Mouse (Mus musculus) neural tube, embryonic 11.5 days (tissue): ENCODE measurements at regions not wholly inside any gene's neighbourhood (a gene's known extent, or its start where the extent isn't known, plus 50 kb on each side); places are given as distances from the start of the nearest gene placed in this dataset.

Source experiments
- ATAC-seq: fragments of 200-750 bp; cut with Nextera tagmentation; 2 replicates; pipeline ENCODE4 v1.8.0; 2017; ENCODE audit warnings: moderate number of reproducible peaks, mild to moderate bottlenecking, moderate TSS enrichment, moderate library complexity; ENCODE audit not compliant: insufficient read depth, low FRiP score, low TSS enrichment
- DNase-seq: peaks from one replicate; pipeline ENCODE4 v3.0.0-alpha.2; 2015; ENCODE audit warnings: low spot score
- H3K27ac ChIP-seq: fragments of 300-500 bp; sonication (generic); 2 replicates; pipeline ENCODE4 v1.5.1; 2014; ENCODE audit warnings: low read depth, mild to moderate bottlenecking, low read length
- H3K27me3 ChIP-seq: fragments of 300-500 bp; sonication (generic); 2 replicates; pipeline ENCODE4 v1.6.1; 2014; ENCODE audit warnings: mild to moderate bottlenecking, low read length, mixed read lengths; ENCODE audit not compliant: control insufficient read depth, insufficient read depth
- H3K36me3 ChIP-seq: fragments of 300-500 bp; sonication (generic); 2 replicates; pipeline ENCODE4 v1.6.1; 2014; ENCODE audit warnings: mild to moderate bottlenecking, low read length, moderate library complexity, mixed read lengths; ENCODE audit not compliant: control insufficient read depth, insufficient read depth
- H3K4me1 ChIP-seq: fragments of 300-500 bp; sonication (generic); 2 replicates; pipeline ENCODE4 v1.6.1; 2014; ENCODE audit warnings: low read length, mixed read lengths; ENCODE audit not compliant: control insufficient read depth, insufficient read depth
- H3K4me2 ChIP-seq: fragments of 300-500 bp; sonication (generic); 2 replicates; pipeline ENCODE4 v1.6.1; 2014; ENCODE audit warnings: low read depth, mild to moderate bottlenecking, moderate library complexity
- H3K4me3 ChIP-seq: fragments of 300-500 bp; sonication (generic); 2 replicates; pipeline ENCODE4 v1.5.1; 2014; ENCODE audit warnings: low read depth, low read length
- H3K9ac ChIP-seq: fragments of 300-500 bp; sonication (generic); 2 replicates; pipeline ENCODE4 v1.6.1; 2014; ENCODE audit warnings: mild to moderate bottlenecking, low read length
- H3K9me3 ChIP-seq: fragments of 300-500 bp; sonication (generic); 2 replicates; pipeline ENCODE4 v1.6.1; 2016; ENCODE audit warnings: low read length; ENCODE audit not compliant: control insufficient read depth
- WGBS: fragments of 180-500 bp; shearing (Covaris S2); extraction: QIAGEN DNeasy Blood & Tissue Kit; methylation state at CpG from one replicate; pipeline ENCODE4 v1.1.7; 2014; 5-methylcytosine and 5-hydroxymethylcytosine counted together

DNA sequence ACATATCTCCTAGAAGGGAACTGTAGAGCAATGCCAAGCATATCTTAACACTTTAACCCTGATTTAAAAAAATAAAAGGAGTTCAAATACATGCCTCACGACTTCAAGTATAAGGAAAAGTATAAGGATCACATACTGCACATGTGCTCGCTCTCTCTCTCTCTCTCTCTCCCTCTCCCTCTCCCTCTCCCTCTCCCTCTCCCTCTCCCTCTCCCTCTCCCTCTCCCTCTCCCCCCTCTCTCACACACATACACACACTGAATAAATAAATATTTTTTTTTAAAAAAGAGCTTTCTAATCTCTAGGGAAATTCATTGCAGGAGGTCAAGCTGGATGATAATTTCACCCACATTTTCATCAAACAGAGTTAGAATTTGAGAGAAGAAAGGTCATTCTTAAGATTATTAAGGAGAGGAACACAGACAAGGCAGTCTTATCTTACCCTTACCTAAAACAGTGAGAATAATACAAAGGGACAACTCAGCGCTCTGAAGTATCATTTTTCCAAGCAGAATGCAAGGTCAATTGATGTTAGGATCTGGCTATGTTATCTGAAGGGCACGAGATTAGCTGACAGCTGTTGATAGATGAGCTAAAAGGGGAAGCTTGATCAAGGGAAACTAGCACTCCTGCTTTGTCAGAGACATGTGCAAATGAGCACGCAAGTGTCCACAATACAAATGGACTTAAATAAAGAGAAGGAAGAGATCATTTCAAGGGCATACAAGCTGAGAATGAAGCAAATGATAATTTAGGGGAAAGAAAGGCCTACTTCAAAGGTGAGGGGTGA, 634.8 kb upstream of the N6amt1 start:
- 57% methylated on average over 5 of the region's 5 CpGs for WGBS

DNA sequence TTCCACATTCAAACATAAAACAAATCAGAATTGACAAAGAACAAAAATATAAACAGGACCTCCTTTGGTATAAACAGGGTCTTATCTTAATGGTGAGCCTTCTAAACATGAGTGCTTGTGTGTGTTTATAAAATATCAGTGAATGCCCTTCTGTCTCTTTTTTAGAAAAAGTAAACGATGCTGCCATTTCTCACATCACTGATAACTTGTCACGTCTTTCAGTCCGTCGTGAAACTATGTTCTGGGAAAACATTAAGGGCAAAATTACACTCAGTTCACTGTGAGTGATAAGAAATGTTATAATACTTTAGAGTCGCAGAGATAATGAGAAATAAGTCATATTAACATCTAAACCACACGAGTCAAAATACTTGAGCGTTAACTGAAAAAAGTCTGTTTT, 635.6 kb upstream of the N6amt1 start:
- no peaks in the 10 kb centered on the region for H3K36me3 ChIP-seq
- no peak for DNase-seq
- no peak overlapping the region for H3K9ac ChIP-seq
- no peaks in the 10 kb centered on the region for H3K4me1 ChIP-seq
- no peak overlapping the region for H3K4me3 ChIP-seq
- H3K9me3 ChIP-seq, result no peaks in the 10 kb centered on the region
- H3K27ac ChIP-seq, result no peak overlapping the region
- 90% methylated on average over 7 of the region's 7 CpGs for WGBS
- no peaks in the 10 kb centered on the region for H3K27me3 ChIP-seq
- H3K4me2 ChIP-seq, result no peak overlapping the region
- ATAC-seq, result no peak

More for the DNA sequence above, 634.8 kb upstream of the N6amt1 start:
- Histone ChIP-seq H3K4me3 (no peak overlapping the region), H3K27me3 (no peaks in the 10 kb centered on the region), H3K4me2 (no peak overlapping the region), H3K27ac (no peak overlapping the region), H3K36me3 (no peaks in the 10 kb centered on the region), H3K9me3 (no peaks in the 10 kb centered on the region), H3K4me1 (no peaks in the 10 kb centered on the region), H3K9ac (no peak overlapping the region)
- no peak for DNase-seq
- no peak for ATAC-seq

DNA sequence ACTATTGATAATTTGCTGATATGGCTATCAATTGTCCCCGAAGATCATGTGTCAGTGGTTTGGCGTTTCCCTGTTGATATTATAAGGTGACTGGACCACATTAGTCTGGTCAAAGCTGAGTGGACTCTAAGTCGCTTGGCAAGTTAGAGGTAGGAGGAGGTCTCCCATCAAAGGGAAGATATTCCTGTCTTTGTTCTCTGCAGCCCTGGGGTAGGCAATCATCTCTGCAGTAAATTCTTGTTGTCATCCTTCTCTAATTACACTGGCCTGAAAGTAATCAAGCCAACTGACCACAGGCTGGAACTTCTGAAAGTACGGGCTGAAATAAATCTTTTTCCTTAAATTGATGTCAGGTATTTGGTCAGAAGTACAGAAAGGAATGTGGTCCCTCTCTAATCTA, 652.3 kb upstream of the N6amt1 start:
- H3K4me3 ChIP-seq, result no peak overlapping the region
- no peak for ATAC-seq
- no peaks in the 10 kb centered on the region for H3K27me3 ChIP-seq
- H3K27ac ChIP-seq, result no peak overlapping the region
- no peaks in the 10 kb centered on the region for H3K36me3 ChIP-seq
- H3K4me2 ChIP-seq, result no peak overlapping the region
- no peaks in the 10 kb centered on the region for H3K9me3 ChIP-seq
- no peak overlapping the region for H3K9ac ChIP-seq
- no peak for DNase-seq
- H3K4me1 ChIP-seq, result no peaks in the 10 kb centered on the region
- 58% methylated on average over 4 of the region's 4 CpGs for WGBS

- Histone ChIP-seq H3K4me1 (no peaks in the 10 kb centered on the region), H3K36me3 (no peaks in the 10 kb centered on the region), H3K9me3 (no peaks in the 10 kb centered on the region), H3K27ac (no peak overlapping the region), H3K9ac (no peak overlapping the region), H3K4me3 (no peak overlapping the region), H3K4me2 (no peak overlapping the region), H3K27me3 (no peaks in the 10 kb centered on the region)
- DNase-seq (no peak), ATAC-seq (no peak)
- 57% methylated on average over 3 of the region's 3 CpGs for WGBS
Observed at GRCm38 (mm10) chr16:86694497-86694896, 659.5 kb upstream of the N6amt1 start.

DNA sequence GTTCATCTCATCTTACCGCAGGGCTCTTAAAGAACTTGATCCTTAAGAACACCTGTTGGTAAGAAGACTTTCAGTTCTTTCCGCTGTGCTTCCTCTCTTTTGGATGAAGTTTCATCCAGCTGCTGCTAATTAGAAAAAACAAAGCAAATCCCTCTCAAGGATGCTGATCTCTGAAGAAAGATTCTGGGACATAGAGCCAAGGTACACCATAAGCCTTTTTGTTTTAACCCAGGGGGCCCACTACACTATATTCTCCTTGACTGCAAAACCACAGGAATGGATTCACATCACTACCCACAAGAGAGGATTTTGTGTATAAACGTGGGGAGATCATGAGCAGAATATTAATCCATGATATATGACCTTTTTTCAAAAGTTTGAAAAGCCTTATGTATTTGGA, 694.8 kb upstream of the N6amt1 start:
- Histone ChIP-seq H3K36me3 (no peaks in the 10 kb centered on the region), H3K27me3 (no peaks in the 10 kb centered on the region), H3K9ac (no peak overlapping the region), H3K4me1 (no peaks in the 10 kb centered on the region), H3K4me3 (no peak overlapping the region), H3K27ac (no peak overlapping the region), H3K4me2 (no peak overlapping the region), H3K9me3 (no peaks in the 10 kb centered on the region)
- 74% methylated on average over 3 of the region's 3 CpGs for WGBS
- DNase-seq, result no peak
- no peak for ATAC-seq

DNA sequence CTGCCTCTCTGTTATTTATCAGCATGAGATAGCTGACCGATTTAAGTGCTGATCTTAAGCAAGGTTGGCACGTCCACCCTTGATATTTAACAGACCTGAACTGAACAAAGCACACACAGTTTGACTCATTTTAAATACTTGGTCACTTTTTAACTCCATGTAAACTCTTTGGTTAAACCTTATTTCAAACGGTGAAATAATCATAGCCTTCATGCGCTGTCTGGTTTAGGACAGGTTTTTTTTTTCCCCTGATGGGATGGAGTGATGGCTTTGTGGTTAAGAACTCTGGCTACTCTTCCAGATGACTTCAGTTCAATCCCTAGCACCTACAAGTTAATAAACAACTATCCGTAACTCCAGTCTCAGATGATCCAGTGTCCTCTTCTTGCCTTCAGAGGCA, 706.7 kb upstream of the N6amt1 start:
- no peak for ATAC-seq
- H3K27me3 ChIP-seq, result no peaks in the 10 kb centered on the region
- H3K27ac ChIP-seq, result no peak overlapping the region
- no peaks in the 10 kb centered on the region for H3K9me3 ChIP-seq
- WGBS, result 84% methylated on average over 5 of the region's 5 CpGs
- no peak overlapping the region for H3K4me2 ChIP-seq
- H3K4me3 ChIP-seq, result no peak overlapping the region
- H3K4me1 ChIP-seq, result no peaks in the 10 kb centered on the region
- H3K9ac ChIP-seq, result no peak overlapping the region
- DNase-seq, result no peak
- no peaks in the 10 kb centered on the region for H3K36me3 ChIP-seq

DNA sequence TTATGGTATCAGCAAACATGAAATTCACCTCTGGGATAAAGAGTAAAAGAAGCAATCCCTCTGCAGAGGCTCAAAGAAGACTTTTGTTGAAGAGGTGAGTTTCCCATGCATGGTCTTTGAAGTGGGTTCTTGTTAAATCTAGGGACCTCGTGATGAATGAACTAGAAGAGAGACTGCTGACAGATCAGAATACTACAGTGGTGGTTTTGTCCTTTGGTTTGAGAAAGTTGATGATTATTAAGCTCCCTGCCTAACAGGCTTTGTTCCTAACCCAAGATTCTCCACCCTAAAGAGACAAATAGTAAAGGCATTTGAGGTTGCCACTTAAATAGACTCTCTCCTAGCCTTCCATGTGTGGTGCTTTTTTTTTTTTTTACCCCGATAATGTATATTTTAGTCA, 707.2 kb upstream of the N6amt1 start:
- no peak overlapping the region for H3K4me3 ChIP-seq
- no peak for ATAC-seq
- H3K4me2 ChIP-seq, result no peak overlapping the region
- H3K27ac ChIP-seq, result no peak overlapping the region
- no peaks in the 10 kb centered on the region for H3K9me3 ChIP-seq
- H3K9ac ChIP-seq, result no peak overlapping the region
- 78% methylated on average over 2 of the region's 2 CpGs for WGBS
- no peak for DNase-seq
- H3K4me1 ChIP-seq, result no peaks in the 10 kb centered on the region
- no peaks in the 10 kb centered on the region for H3K27me3 ChIP-seq
- H3K36me3 ChIP-seq, result no peaks in the 10 kb centered on the region

GRCm38 (mm10) chr16:86645436-86645835, 708.5 kb upstream of the N6amt1 start:
- Histone ChIP-seq H3K4me2 (no peak overlapping the region), H3K9ac (no peak overlapping the region), H3K4me3 (no peak overlapping the region), H3K27ac (no peak overlapping the region), H3K4me1 (no peaks in the 10 kb centered on the region), H3K36me3 (no peaks in the 10 kb centered on the region), H3K27me3 (no peaks in the 10 kb centered on the region), H3K9me3 (no peaks in the 10 kb centered on the region)
- 82% methylated on average over 1 of the region's 1 CpGs for whole genome bisulfite sequencing
- ATAC-seq (no peak), DNase-seq (no peak)

DNA sequence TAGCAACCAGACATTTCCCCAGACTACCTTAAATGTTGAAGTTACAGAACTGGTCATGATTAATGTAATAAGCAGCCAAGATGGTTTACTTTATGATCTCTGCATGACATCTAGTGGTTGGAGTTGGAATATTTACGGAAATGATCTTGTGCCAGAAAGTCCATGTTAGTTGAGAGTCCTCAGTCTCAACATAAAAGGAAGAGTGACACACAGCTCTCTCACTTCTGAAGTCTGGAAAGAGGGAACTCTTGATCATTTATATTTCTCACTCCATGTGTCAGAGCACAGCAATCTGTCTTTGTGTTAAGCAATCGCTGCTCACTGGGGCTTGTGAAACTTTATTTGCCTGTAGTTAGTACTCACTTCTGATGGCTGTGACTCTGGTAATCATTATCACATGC, 709.1 kb upstream of the N6amt1 start:
- Histone ChIP-seq H3K27ac (no peak overlapping the region), H3K9me3 (no peaks in the 10 kb centered on the region), H3K4me3 (no peak overlapping the region), H3K36me3 (no peaks in the 10 kb centered on the region), H3K4me1 (no peaks in the 10 kb centered on the region), H3K4me2 (no peak overlapping the region), H3K9ac (no peak overlapping the region), H3K27me3 (no peaks in the 10 kb centered on the region)
- no peak for ATAC-seq
- WGBS, result 58% methylated on average over 2 of the region's 2 CpGs
- DNase-seq, result no peak
